Mouse (Mus musculus): Measurements from ENCODE around the gene Glra1.
"Not testable (repeated sequence)": the region's sequence is repeated elsewhere in the genome, so short reads cannot be mapped to it uniquely, and the experiment has no call there.

The Glra1 gene

GRCm38 (mm10) chr11:55607808-55608523 is at the start of gene Glra1:
Gene Glra1 (minus strand): TSS chr11:55608198.
- DNase-seq (ENCODE audit: extremely low read depth, low read depth) = no peak

- DNase-seq (ENCODE audit: extremely low read depth, low read depth) = no peak
Measured at GRCm38 (mm10) chr11:55636961-55637360, 29.0 kb upstream of the Glra1 start.

GRCm38 (mm10) chr11:55633901-55634300 is 25.9 kb upstream of the Glra1 start:
- DNase-seq (ENCODE audit: extremely low read depth, low read depth) = no peak

GRCm38 (mm10) chr11:55614631-55615030 is 6.6 kb upstream of the Glra1 start:
- DNase-seq (ENCODE audit: extremely low read depth, low read depth) = not testable (repeated sequence)

GRCm38 (mm10) chr11:55608524-55608920 is 524 bp upstream of the Glra1 start:
- no peak for DNase-seq (ENCODE audit: extremely low read depth, low read depth)

- no peak for DNase-seq (ENCODE audit: extremely low read depth, low read depth)
Measured at GRCm38 (mm10) chr11:55607066-55607807, 761 bp downstream of the Glra1 start.

GRCm38 (mm10) chr11:55601447-55602065 is 6.4 kb downstream of the Glra1 start:
- DNase-seq (ENCODE audit: extremely low read depth, low read depth) = no peak

GRCm38 (mm10) chr11:55595726-55596125 is 12.3 kb downstream of the Glra1 start:
- no peak for DNase-seq (ENCODE audit: extremely low read depth, low read depth)

GRCm38 (mm10) chr11:55594411-55594810 is 13.6 kb downstream of the Glra1 start:
- DNase-seq (ENCODE audit: extremely low read depth, low read depth) = no peak

- no peak for DNase-seq (ENCODE audit: extremely low read depth, low read depth)
Measured at GRCm38 (mm10) chr11:55591194-55591593, 16.8 kb downstream of the Glra1 start.

GRCm38 (mm10) chr11:55589376-55590167 is 18.4 kb downstream of the Glra1 start:
- DNase-seq (ENCODE audit: extremely low read depth, low read depth) = no peak

- no peak for DNase-seq (ENCODE audit: extremely low read depth, low read depth)
Measured at GRCm38 (mm10) chr11:55574397-55574796, 33.6 kb downstream of the Glra1 start.

- no peak for DNase-seq (ENCODE audit: extremely low read depth, low read depth)
Measured at GRCm38 (mm10) chr11:55571144-55571543, 36.9 kb downstream of the Glra1 start.

GRCm38 (mm10) chr11:55566309-55567099 is 41.5 kb downstream of the Glra1 start:
- no peak for DNase-seq (ENCODE audit: extremely low read depth, low read depth)

- no peak for DNase-seq (ENCODE audit: extremely low read depth, low read depth)
Measured at GRCm38 (mm10) chr11:55545690-55546089, 62.3 kb downstream of the Glra1 start.

- DNase-seq (ENCODE audit: extremely low read depth, low read depth) = no peak
Measured at GRCm38 (mm10) chr11:55542671-55543070, 65.3 kb downstream of the Glra1 start.

GRCm38 (mm10) chr11:55542128-55542527 is 65.9 kb downstream of the Glra1 start:
- no peak for DNase-seq (ENCODE audit: extremely low read depth, low read depth)

- DNase-seq (ENCODE audit: extremely low read depth, low read depth) = no peak
Measured at GRCm38 (mm10) chr11:55534766-55535165, 73.2 kb downstream of the Glra1 start.

- no peak for DNase-seq (ENCODE audit: extremely low read depth, low read depth)
Measured at GRCm38 (mm10) chr11:55533378-55533777, 74.6 kb downstream of the Glra1 start.

GRCm38 (mm10) chr11:55530741-55531140 is 77.3 kb downstream of the Glra1 start:
- DNase-seq (ENCODE audit: extremely low read depth, low read depth) = peak; percentile 91

Data from MEL-GATA-1-ER (cell line).